Mouse (Mus musculus) MN1 (cell line): ENCODE results near the gene Car4.

Source experiments
- DNase-seq: peaks from one replicate; pipeline ENCODE4 v3.0.0-alpha.2; 2016; ENCODE audit warnings: low spot score

Gene Car4

DNA sequence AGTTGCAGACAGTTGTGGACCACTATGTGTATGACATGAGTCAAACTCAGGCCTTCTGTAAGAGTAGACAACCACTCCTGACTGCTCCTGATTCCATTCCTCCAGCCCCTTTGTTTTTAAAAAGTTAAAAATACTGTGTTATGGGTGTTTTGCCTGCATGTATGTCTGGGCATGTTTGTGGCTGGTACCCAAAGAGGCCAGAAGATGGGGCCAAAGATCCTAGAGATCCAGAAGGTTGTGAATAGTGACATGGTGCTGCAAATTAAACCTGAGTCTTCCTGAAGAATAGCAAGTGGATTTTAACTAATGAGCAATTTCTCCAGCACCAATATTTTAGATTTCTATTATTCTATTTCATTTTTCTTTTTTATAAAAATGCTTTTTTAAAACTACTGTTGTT lies 55.5 kb downstream of the Car4 start:
- DNase-seq = no peak
